Mouse (Mus musculus): ENCODE results near the gene Stx8. TPM values are rescaled to one million over a fixed set of nuclear protein-coding genes. Genes with fewer than 3 reads are reported as not detected.

Stx8 gene
- total and polyA plus RNA-seq, 3 experiments, result 29.5 to 152 (median 30.9) TPM

DNA sequence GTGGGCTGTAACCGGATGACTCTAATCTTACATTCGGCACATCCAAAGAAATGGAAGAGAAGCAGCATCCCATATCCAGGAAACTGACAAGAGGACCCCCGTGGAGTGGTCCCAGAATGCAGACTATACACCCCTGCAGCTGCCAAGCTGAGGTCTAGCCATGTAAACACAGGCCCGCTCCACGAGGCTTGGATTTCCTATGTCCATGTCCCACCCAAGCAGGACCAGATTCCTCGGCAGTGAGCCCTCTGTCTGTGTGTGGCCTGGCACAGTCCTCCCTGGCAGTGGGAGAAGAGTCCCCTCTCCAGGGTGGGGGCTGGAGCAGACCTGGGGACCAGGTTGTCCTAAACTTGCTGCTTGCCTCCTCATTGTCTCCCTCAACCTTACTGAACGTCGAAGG, 221.2 kb downstream of the Stx8 start:
- Histone ChIP-seq H3K79me2 (ENCODE audit: control insufficient read depth, insufficient read depth, low read length, poor library complexity) (no peaks in the 10 kb centered on the region), H3K36me3 (ENCODE audit: control insufficient read depth in 1 of 2, insufficient read depth in 2 of 2, low read length in 2 of 2) (no peaks in the 10 kb centered on the region), H3K4me1 (ENCODE audit: control insufficient read depth in 1 of 2, insufficient read depth in 2 of 2, low read length in 2 of 2) (no peaks in the 10 kb centered on the region), H3K9me3 (replicated peaks; ENCODE audit: insufficient read depth, low read length) (no peaks in the 10 kb centered on the region), H3K4me3 (ENCODE audit: control insufficient read depth in 1 of 2, insufficient read depth in 1 of 2, low read depth in 2 of 2, low read length in 2 of 2) (no peak overlapping the region), H3K27me3 (ENCODE audit: control insufficient read depth in 1 of 2, insufficient read depth in 2 of 2, low read length in 2 of 2) (no peaks in the 10 kb centered on the region), H3K27ac (ENCODE audit: control insufficient read depth, low read depth, low read length) (no peak overlapping the region), H3K9ac (ENCODE audit: control insufficient read depth, low read depth, low read length, poor library complexity, severe bottlenecking) (no peak overlapping the region)
- TF ChIP-seq TAL1 (IDR thresholded peaks at IDR 0.05; ENCODE audit: low read length), result no peak
- no peak for TF ChIP-seq POLR2AphosphoS5 (IDR thresholded peaks at IDR 0.05; ENCODE audit: borderline replicate concordance, low read depth, low read length)
- TF ChIP-seq ZMIZ1 (IDR thresholded peaks at IDR 0.05; ENCODE audit: low read depth, low read length), result no peak
- TF ChIP-seq MXI1 (IDR thresholded peaks at IDR 0.05; ENCODE audit: low read depth, low read length), result no peak
- TF ChIP-seq MEF2A (IDR thresholded peaks at IDR 0.05; ENCODE audit: extremely low read depth, insufficient replicate concordance, low read depth, low read length, poor library complexity, severe bottlenecking), result no peak
- TF ChIP-seq ZC3H11A (IDR thresholded peaks at IDR 0.05; ENCODE audit: low read depth, low read length), result no peak
- no peak for TF ChIP-seq USF2 (IDR thresholded peaks at IDR 0.05; ENCODE audit: borderline replicate concordance in 1 of 2, insufficient read depth in 1 of 2, low read depth in 1 of 2, low read length in 2 of 2)
- no peak for TF ChIP-seq SMC3 (IDR thresholded peaks at IDR 0.05; ENCODE audit: low read depth, low read length)
- TF ChIP-seq BHLHE40 (IDR thresholded peaks at IDR 0.05; ENCODE audit: borderline replicate concordance, low read depth, low read length), result no peak
- DNase-seq (ENCODE audit: low read depth, low spot score), result no peak

DNA sequence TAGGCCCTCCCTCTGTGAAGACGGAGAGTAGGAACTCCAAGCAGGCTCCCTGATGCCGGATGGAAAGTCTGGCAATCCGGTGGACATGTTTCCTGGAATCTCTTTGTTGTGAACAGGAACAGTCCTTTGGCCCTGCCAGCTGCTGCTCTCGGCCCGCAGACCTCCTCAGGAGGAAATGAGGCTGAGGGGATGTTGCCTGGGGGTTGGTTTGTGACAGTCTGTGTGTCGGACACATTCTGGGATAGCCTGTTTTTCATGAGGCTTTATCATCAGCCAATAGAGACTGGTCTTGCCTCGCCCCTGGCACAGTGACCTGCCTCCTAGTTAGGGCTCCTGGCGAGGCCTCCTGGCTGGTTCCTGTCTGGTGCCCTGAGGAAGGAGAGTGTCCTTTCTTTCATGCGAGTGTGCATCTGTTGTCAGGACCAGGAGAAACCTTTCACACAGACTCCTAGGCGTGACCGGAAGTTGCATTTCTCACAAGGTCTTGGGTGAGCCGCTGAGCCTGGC, 222.8 kb downstream of the Stx8 start:
- TF ChIP-seq TAL1 (IDR thresholded peaks at IDR 0.05; ENCODE audit: low read length) (no peak), ZKSCAN1 (IDR thresholded peaks at IDR 0.05; ENCODE audit: low read depth, low read length) (no peak)
- Histone ChIP-seq H3K9ac (ENCODE audit: control insufficient read depth, low read depth, low read length, poor library complexity, severe bottlenecking) (no peak overlapping the region), H3K27me3 (ENCODE audit: control insufficient read depth in 1 of 2, insufficient read depth in 2 of 2, low read length in 2 of 2) (no peaks in the 10 kb centered on the region), H3K27ac (ENCODE audit: control insufficient read depth, low read depth, low read length) (no peak overlapping the region), H3K4me3 (ENCODE audit: control insufficient read depth in 1 of 2, insufficient read depth in 1 of 2, low read depth in 2 of 2, low read length in 2 of 2) (no peak overlapping the region), H3K79me2 (ENCODE audit: control insufficient read depth, insufficient read depth, low read length, poor library complexity) (no peaks in the 10 kb centered on the region), H3K4me1 (ENCODE audit: control insufficient read depth in 1 of 2, insufficient read depth in 2 of 2, low read length in 2 of 2) (no peaks in the 10 kb centered on the region), H3K36me3 (ENCODE audit: control insufficient read depth in 1 of 2, insufficient read depth in 2 of 2, low read length in 2 of 2) (no peaks in the 10 kb centered on the region), H3K9me3 (replicated peaks; ENCODE audit: insufficient read depth, low read length) (no peaks in the 10 kb centered on the region)
- no peak for DNase-seq (ENCODE audit: low read depth, low spot score)

DNA sequence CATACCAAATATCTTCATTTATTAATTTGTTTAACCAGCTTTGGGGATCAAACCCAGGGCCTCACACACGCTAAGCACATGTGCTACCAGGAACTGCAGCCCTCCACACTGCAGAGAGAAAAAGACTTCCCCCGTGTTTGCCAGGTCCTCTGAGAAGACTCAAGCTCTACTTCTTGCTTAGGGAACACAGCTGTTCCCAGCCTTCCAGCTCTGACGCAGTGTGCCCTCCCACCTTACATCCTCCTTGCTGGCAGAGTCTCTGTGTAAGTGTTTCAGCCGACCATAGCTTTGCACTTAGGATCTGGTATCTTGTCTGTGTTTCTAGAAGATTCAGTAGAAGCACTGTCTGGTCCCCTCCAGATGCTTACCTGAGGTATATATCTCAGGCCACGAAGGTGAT, 224.9 kb downstream of the Stx8 start:
- no peak for TF ChIP-seq ZC3H11A (IDR thresholded peaks at IDR 0.05; ENCODE audit: low read depth, low read length)
- TF ChIP-seq NELFE (IDR thresholded peaks at IDR 0.05; ENCODE audit: low read depth, low read length), result no peak
- H3K4me3 ChIP-seq (ENCODE audit: control insufficient read depth in 1 of 2, insufficient read depth in 1 of 2, low read depth in 2 of 2, low read length in 2 of 2), result no peak overlapping the region
- no peaks in the 10 kb centered on the region for H3K9me3 ChIP-seq (replicated peaks; ENCODE audit: insufficient read depth, low read length)

More for the DNA sequence above, 224.9 kb downstream of the Stx8 start:
- Histone ChIP-seq H3K27ac (ENCODE audit: control insufficient read depth, low read depth, low read length) (no peak overlapping the region), H3K27me3 (ENCODE audit: control insufficient read depth in 1 of 2, insufficient read depth in 2 of 2, low read length in 2 of 2) (no peaks in the 10 kb centered on the region), H3K9ac (ENCODE audit: control insufficient read depth, low read depth, low read length, poor library complexity, severe bottlenecking) (no peak overlapping the region), H3K36me3 (ENCODE audit: control insufficient read depth in 1 of 2, insufficient read depth in 2 of 2, low read length in 2 of 2) (no peaks in the 10 kb centered on the region), H3K79me2 (ENCODE audit: control insufficient read depth, insufficient read depth, low read length, poor library complexity) (no peaks in the 10 kb centered on the region), H3K4me1 (ENCODE audit: control insufficient read depth in 1 of 2, insufficient read depth in 2 of 2, low read length in 2 of 2) (no peaks in the 10 kb centered on the region)
- DNase-seq (ENCODE audit: low read depth, low spot score), result no peak
